Mouse (Mus musculus): Measurements from ENCODE around the gene Iffo2.

- TF ChIP-seq CTCF (IDR thresholded peaks at IDR 0.05; ENCODE audit: control insufficient read depth, insufficient read depth, low read length) (no peak), POLR2A (IDR thresholded peaks at IDR 0.05; ENCODE audit: borderline replicate concordance, control insufficient read depth, low read depth, low read length) (no peak)
These were observed 99.8 kb downstream of the Iffo2 start for GRCm38 (mm10) chr4:139630171-139630570.

Measured in bone marrow, adult 2 months (tissue).